ENCODE assay signal across 11 mouse cellular contexts in genomic region chr12:51622670-51623365, GRCm38 (mm10). TPM values are rescaled to one million over a fixed set of nuclear protein-coding genes. Genes with fewer than 3 reads are reported as not detected.
A peak's percentile ranks its signal among the peaks of the same experiment; 100 is the strongest.
DNase-seq lines count a peak whose midpoint lies in the region; ATAC-seq lines count a peak whose summit lies in the region.
"Had no signal": no experiment of that assay in that cellular context is flagged by ENCODE, and none has a peak within 500 bp of the region (broad histone marks: within the 10 kb centered on the region; RNA-seq: fewer than 3 reads in every experiment).

No protein-coding gene starts in this region.

- no peaks in the 10 kb centered on the region for H3K27me3 ChIP-seq in forebrain, embryonic 13.5 days
- H3K27me3 ChIP-seq in forebrain, embryonic 11.5 days (ENCODE audit: control insufficient read depth, insufficient read depth, low read length), result no peaks in the 10 kb centered on the region
- no peaks in the 10 kb centered on the region for H3K27me3 ChIP-seq in midbrain, embryonic 12.5 days
- H3K27me3 ChIP-seq: liver, embryonic 15.5 days had no signal

- H3K9ac ChIP-seq in forebrain, embryonic 13.5 days, result no peak overlapping the region
- no peak overlapping the region for H3K9ac ChIP-seq in forebrain, embryonic 11.5 days (ENCODE audit: low read length)
- no peak overlapping the region for H3K9ac ChIP-seq in midbrain, embryonic 12.5 days (replicated peaks)
- H3K9ac ChIP-seq: liver, embryonic 15.5 days had no signal

- no peak overlapping the region for H3K4me3 ChIP-seq in forebrain, embryonic 13.5 days
- no peak overlapping the region for H3K4me3 ChIP-seq in forebrain, embryonic 11.5 days (ENCODE audit: low read depth, low read length)
- no peak overlapping the region for H3K4me3 ChIP-seq in midbrain, embryonic 12.5 days
- H3K4me3 ChIP-seq: liver, embryonic 15.5 days had no signal

- H3K36me3 ChIP-seq in forebrain, embryonic 13.5 days (ENCODE audit: poor library complexity, severe bottlenecking), result peaks cover 26% of the 10 kb centered on the region
- peaks cover 3% of the 10 kb centered on the region; the same call in 1 of the 2 replicates for H3K36me3 ChIP-seq in forebrain, embryonic 11.5 days (ENCODE audit: control insufficient read depth, insufficient read depth, low read length)
- H3K36me3 ChIP-seq in midbrain, embryonic 12.5 days, result peaks cover 28% of the 10 kb centered on the region; the same call in 1 of the 2 replicates

- no peak for DNase-seq in forebrain, embryonic 11.5 days (ENCODE audit: low spot score)
- peak; percentile 47 for DNase-seq in A20 (ENCODE audit: low read depth, low spot score)
- DNase-seq in embryo, embryonic 10.5 days (ENCODE audit: low spot score), result peak; percentile 60
- no peak for DNase-seq in testis, postnatal 10 days (ENCODE audit: low spot score)
- no peak for DNase-seq in kidney, adult 18-20 months
- no peak for DNase-seq in gastrocnemius, adult 18-20 months (ENCODE audit: low spot score)
- DNase-seq: kidney, postnatal 14 days; thymus, postnatal 4 days had no signal

- H3K4me2 ChIP-seq in forebrain, embryonic 13.5 days, result no peak overlapping the region
- no peak overlapping the region for H3K4me2 ChIP-seq in forebrain, embryonic 11.5 days (ENCODE audit: low read depth, low read length, severe bottlenecking)
- H3K4me2 ChIP-seq in midbrain, embryonic 12.5 days (replicated peaks), result no peak overlapping the region
- H3K4me2 ChIP-seq: liver, embryonic 15.5 days had no signal

- WGBS in forebrain, embryonic 13.5 days, result 79% methylated on average over 5 of the region's 5 CpGs
- WGBS in forebrain, embryonic 11.5 days, result 83% methylated on average over 5 of the region's 5 CpGs
- WGBS in midbrain, embryonic 12.5 days, result 84% methylated on average over 5 of the region's 5 CpGs

- H3K4me1 ChIP-seq in forebrain, embryonic 13.5 days, result no peaks in the 10 kb centered on the region
- H3K4me1 ChIP-seq in forebrain, embryonic 11.5 days (replicated peaks; ENCODE audit: control insufficient read depth, insufficient read depth, low read length), result no peaks in the 10 kb centered on the region
- H3K4me1 ChIP-seq in midbrain, embryonic 12.5 days, result no peaks in the 10 kb centered on the region
- H3K4me1 ChIP-seq: liver, embryonic 15.5 days had no signal

- ATAC-seq in forebrain, embryonic 13.5 days, result peak; percentile 85
- no peak for ATAC-seq in forebrain, embryonic 11.5 days (replicated peaks; ENCODE audit: low FRiP score)
- ATAC-seq in midbrain, embryonic 12.5 days (ENCODE audit: low FRiP score, low read depth), result peak; percentile 54; the same call in 1 of the 2 replicates

- no peaks in the 10 kb centered on the region for H3K9me3 ChIP-seq in forebrain, embryonic 13.5 days (replicated peaks)
- no peaks in the 10 kb centered on the region for H3K9me3 ChIP-seq in forebrain, embryonic 11.5 days (ENCODE audit: control insufficient read depth, low read length)
- no peaks in the 10 kb centered on the region for H3K9me3 ChIP-seq in midbrain, embryonic 12.5 days
- H3K9me3 ChIP-seq: liver, embryonic 15.5 days had no signal

- H3K27ac ChIP-seq in forebrain, embryonic 13.5 days, result no peak overlapping the region
- H3K27ac ChIP-seq in forebrain, embryonic 11.5 days (ENCODE audit: low read depth, low read length), result no peak overlapping the region
- no peak overlapping the region for H3K27ac ChIP-seq in midbrain, embryonic 12.5 days (replicated peaks)
- H3K27ac ChIP-seq: liver, embryonic 15.5 days had no signal

RNA-seq across cellular contexts. Expression of gene Coch, which starts 29.7 kb away (rescaled TPM):
- polyA plus RNA-seq in forebrain, embryonic 13.5 days (2015; fragmentation: Nextera tagmentation; extraction: Ambion mirVana), result 5.1 and 6.9 TPM in 2 replicates
- 5.9 and 8.7 TPM in 2 replicates for polyA plus RNA-seq in forebrain, embryonic 11.5 days (2014; fragmentation: Nextera tagmentation; extraction: Ambion mirVana)
- 5.7 and 5.9 TPM in 2 replicates for polyA plus RNA-seq in midbrain, embryonic 12.5 days (2016; fragmentation: Nextera tagmentation; extraction: Ambion mirVana)
- under 1 TPM; 0.14 to 0.24 TPM for total RNA-seq in gastrocnemius, adult 18-20 months (2021)

Comparison
In these comparisons a context has a peak if more than half of its experiments do, and no peak if none do; other contexts are left out.
1. DNase-seq: peak in A20 (single experiment) and embryo, embryonic 10.5 days (single experiment); none in forebrain, embryonic 11.5 days (single experiment), testis, postnatal 10 days (single experiment), kidney, adult 18-20 months (single experiment) and gastrocnemius, adult 18-20 months (single experiment).